Mouse (Mus musculus): ENCODE data around the gene Olfr672.
"Not testable (repeated sequence)": the region's sequence is repeated elsewhere in the genome, so short reads cannot be mapped to it uniquely, and the experiment has no call there.

Olfr672 gene

GRCm38 (mm10) chr7:105001929-105002328 is at the start of gene Olfr672:
Gene Olfr672, minus strand, starts transcription at chr7:105002029.
- no peak for DNase-seq

GRCm38 (mm10) chr7:105033836-105034235 is 32.0 kb upstream of the Olfr672 start:
- not testable (repeated sequence) for DNase-seq

GRCm38 (mm10) chr7:105032398-105032797 is 30.6 kb upstream of the Olfr672 start, which contains the start of gene Olfr676:
Gene Olfr676, plus strand, starts transcription at chr7:105032698.
- DNase-seq: no peak

GRCm38 (mm10) chr7:105028360-105028759 is 26.5 kb upstream of the Olfr672 start, which contains the start of gene Olfr675:
Gene Olfr675, minus strand, starts transcription at chr7:105028460.
- no peak for DNase-seq

GRCm38 (mm10) chr7:105022530-105022929 is 20.7 kb upstream of the Olfr672 start:
- DNase-seq: no peak

GRCm38 (mm10) chr7:104979026-104979425 is 22.8 kb downstream of the Olfr672 start, which contains the start of gene Olfr671:
Gene Olfr671, minus strand, starts transcription at chr7:104979126.
- DNase-seq: no peak

GRCm38 (mm10) chr7:104972507-104972906 is 29.3 kb downstream of the Olfr672 start:
- not testable (repeated sequence) for DNase-seq

- no peak for DNase-seq
These were observed 39.3 kb downstream of the Olfr672 start, which contains the start of gene Olfr670 for GRCm38 (mm10) chr7:104962520-104962919. Gene Olfr670, minus strand, starts transcription at chr7:104962620.

GRCm38 (mm10) chr7:104950234-104950633 is 51.6 kb downstream of the Olfr672 start:
- DNase-seq: not testable (repeated sequence)

Data from cerebellum, postnatal 25 days (tissue).